Mouse (Mus musculus): ENCODE results near the gene Kmt2e.

DNA sequence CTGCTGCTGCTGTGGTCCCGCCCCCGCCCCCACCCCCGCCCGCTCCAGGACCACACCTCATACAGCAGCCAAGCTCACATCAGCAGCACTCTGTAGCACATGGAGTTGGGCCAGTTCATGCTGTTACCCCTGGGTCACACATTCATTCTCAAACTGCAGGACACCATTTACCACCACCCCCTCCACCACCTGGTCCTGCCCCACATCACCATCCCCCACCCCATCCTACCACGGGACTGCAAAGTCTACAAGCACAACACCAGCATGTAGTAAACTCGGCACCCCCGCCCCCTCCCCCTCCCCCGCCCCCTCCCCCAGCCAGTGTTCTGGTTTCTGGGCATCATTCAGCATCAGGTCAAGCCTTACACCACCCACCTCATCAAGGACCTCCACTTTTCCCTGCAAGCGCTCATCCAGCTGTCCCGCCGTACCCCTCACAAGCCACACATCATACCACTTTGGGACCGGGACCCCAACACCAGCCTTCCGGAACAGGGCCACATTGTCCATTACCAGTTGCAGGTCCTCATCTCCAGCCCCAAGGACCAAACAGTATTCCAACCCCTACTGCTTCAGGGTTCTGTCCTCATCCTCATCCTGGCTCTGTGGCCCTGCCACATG, 68.2 kb downstream of the Kmt2e start:
- TF ChIP-seq CTCF (IDR thresholded peaks at IDR 0.05; ENCODE audit: low read depth, low read length) (no peak), POLR2A (IDR thresholded peaks at IDR 0.05; ENCODE audit: extremely low read depth, insufficient read depth, low read length) (no peak)

All from liver, adult 2 months (tissue).